Mouse (Mus musculus) retina, postnatal 1 day (tissue): ENCODE data around the gene Polr1d.

Experiments
- DNase-seq: peaks from one replicate; pipeline ENCODE4 v3.0.0-alpha.2; 2012

The Polr1d gene

GRCm38 (mm10) chr5:147056712-147057290 is 20.0 kb upstream of the Polr1d start:
- no peak for DNase-seq

- no peak for DNase-seq
These were observed 19.0 kb upstream of the Polr1d start for GRCm38 (mm10) chr5:147057626-147058414.

- DNase-seq: no peak
These were observed 18.2 kb upstream of the Polr1d start for GRCm38 (mm10) chr5:147058661-147059060.

GRCm38 (mm10) chr5:147059319-147059718 is 17.5 kb upstream of the Polr1d start:
- no peak for DNase-seq

GRCm38 (mm10) chr5:147060024-147060423 is 16.8 kb upstream of the Polr1d start:
- no peak for DNase-seq

- DNase-seq: no peak
These were observed 13.6 kb upstream of the Polr1d start for GRCm38 (mm10) chr5:147063215-147063661.

- DNase-seq: no peak
These were observed 10.7 kb upstream of the Polr1d start for GRCm38 (mm10) chr5:147066129-147066528.

- no peak for DNase-seq
These were observed 9.9 kb upstream of the Polr1d start for GRCm38 (mm10) chr5:147066965-147067364.

- DNase-seq: no peak
These were observed 8.0 kb upstream of the Polr1d start for GRCm38 (mm10) chr5:147068876-147069275.

GRCm38 (mm10) chr5:147070791-147071516 is 5.9 kb upstream of the Polr1d start:
- no peak for DNase-seq

GRCm38 (mm10) chr5:147071886-147072285 is 5.0 kb upstream of the Polr1d start:
- DNase-seq: no peak

GRCm38 (mm10) chr5:147073805-147074204 is 3.0 kb upstream of the Polr1d start:
- DNase-seq: no peak

GRCm38 (mm10) chr5:147075103-147076025 is 1.5 kb upstream of the Polr1d start:
- no peak for DNase-seq

- peak; percentile 99 for DNase-seq
These were observed 638 bp upstream of the Polr1d start, which contains the start of gene Lnx2 for GRCm38 (mm10) chr5:147076026-147076798. Lnx2 (minus strand) TSS chr5:147076586.

GRCm38 (mm10) chr5:147077305-147078034 is 620 bp downstream of the Polr1d start:
- peak; percentile 88 for DNase-seq

- DNase-seq: no peak
These were observed 1.5 kb downstream of the Polr1d start for GRCm38 (mm10) chr5:147078110-147078900.

GRCm38 (mm10) chr5:147085201-147085894 is 8.5 kb downstream of the Polr1d start:
- DNase-seq: peak; percentile 39

GRCm38 (mm10) chr5:147086816-147087215 is 10.0 kb downstream of the Polr1d start:
- DNase-seq: no peak

- DNase-seq: no peak
These were observed 13.0 kb downstream of the Polr1d start for GRCm38 (mm10) chr5:147089836-147090235.
